Mouse (Mus musculus) lung, embryonic 14.5 days (tissue): ENCODE results near the gene Dock9. TPM values are rescaled to one million over a fixed set of nuclear protein-coding genes. Genes with fewer than 3 reads are reported as not detected.
A peak's percentile ranks its signal among the peaks of the same experiment; 100 is the strongest.

Experiments
- ATAC-seq: fragments of 200-750 bp; cut with Nextera tagmentation; 2 replicates; pipeline ENCODE4 v1.8.0; 2017; ENCODE audit warnings: mild to moderate bottlenecking, moderate TSS enrichment, moderate library complexity; ENCODE audit not compliant: insufficient read depth
- DNase-seq: peaks from one replicate; pipeline ENCODE4 v3.0.0-alpha.2; 2015
- H3K27ac ChIP-seq: fragments of 300-500 bp; sonication (generic); 2 replicates; pipeline ENCODE4 v1.5.1; 2014; ENCODE audit warnings: low read depth, mild to moderate bottlenecking, moderate library complexity
- H3K27me3 ChIP-seq: fragments of 300-500 bp; sonication (generic); 2 replicates; pipeline ENCODE4 v1.6.1; 2014; ENCODE audit warnings: low read length, control low read depth; ENCODE audit not compliant: insufficient read depth
- H3K36me3 ChIP-seq: fragments of 300-500 bp; sonication (generic); 2 replicates; pipeline ENCODE4 v1.6.1; 2014; ENCODE audit warnings: control low read depth; ENCODE audit not compliant: insufficient read depth
- H3K4me1 ChIP-seq: fragments of 300-500 bp; sonication (generic); 2 replicates; pipeline ENCODE4 v1.6.1; 2014; ENCODE audit warnings: antibody characterized with exemption, control low read depth; ENCODE audit not compliant: insufficient read depth
- H3K4me2 ChIP-seq: fragments of 300-500 bp; sonication (generic); 2 replicates; pipeline ENCODE4 v1.6.1; 2014; ENCODE audit warnings: mild to moderate bottlenecking
- H3K4me3 ChIP-seq: fragments of 300-500 bp; sonication (generic); 2 replicates; pipeline ENCODE4 v1.5.1; 2014; ENCODE audit warnings: low read depth, low read length
- H3K9ac ChIP-seq: fragments of 300-500 bp; sonication (generic); 2 replicates; pipeline ENCODE4 v1.6.1; 2014
- H3K9me3 ChIP-seq: fragments of 300-500 bp; sonication (generic); 2 replicates; pipeline ENCODE4 v1.6.1; 2016; ENCODE audit warnings: low read depth, low read length, control low read depth
- CTCF ChIP-seq: IDR thresholded peaks from 2 replicates; pipeline ENCODE4 v1.5.1; 2016; ENCODE audit warnings: antibody characterized with exemption, low read depth
- WGBS: fragments of 180-500 bp; shearing (Covaris S2); extraction: QIAGEN DNeasy Blood & Tissue Kit; methylation state at CpG from one replicate; pipeline ENCODE4 v1.1.7; 2014; 5-methylcytosine and 5-hydroxymethylcytosine counted together
- polyA plus RNA-seq: library from polyadenylated mRNA; unstranded; fragments of >200 nt; fragmentation: Nextera tagmentation; extraction: Ambion mirVana; gene quantifications from 2 replicates; pipeline ENCODE4 v1.2.1, GENCODE M21; 2014

Dock9 gene
- polyA plus RNA-seq, 1 experiment from 2014 or later, result 14.6 TPM

- TF ChIP-seq CTCF, result no peak
- Histone ChIP-seq H3K27me3 (no peaks in the 10 kb centered on the region), H3K4me1 (no peaks in the 10 kb centered on the region), H3K9me3 (no peaks in the 10 kb centered on the region), H3K36me3 (no peaks in the 10 kb centered on the region), H3K4me3 (no peak overlapping the region), H3K27ac (no peak overlapping the region), H3K4me2 (no peak overlapping the region), H3K9ac (no peak overlapping the region)
- ATAC-seq (no peak), DNase-seq (no peak)
- WGBS, result 42% methylated on average over 1 of the region's 1 CpGs
These were observed 109.5 kb downstream of the Dock9 start for GRCm38 (mm10) chr14:121688175-121688574.

GRCm38 (mm10) chr14:121687274-121687673 is 110.4 kb downstream of the Dock9 start:
- Histone ChIP-seq H3K27ac (no peak overlapping the region), H3K27me3 (no peaks in the 10 kb centered on the region), H3K9me3 (no peaks in the 10 kb centered on the region), H3K4me3 (no peak overlapping the region), H3K36me3 (no peaks in the 10 kb centered on the region), H3K4me1 (no peaks in the 10 kb centered on the region), H3K9ac (no peak overlapping the region), H3K4me2 (no peak overlapping the region)
- ATAC-seq (no peak), DNase-seq (no peak)
- TF ChIP-seq CTCF, result no peak
- 65% methylated on average over 7 of the region's 7 CpGs for WGBS

GRCm38 (mm10) chr14:121678913-121679312 is 118.7 kb downstream of the Dock9 start:
- no peak for DNase-seq
- no peak overlapping the region for H3K9ac ChIP-seq
- no peak overlapping the region for H3K4me3 ChIP-seq
- no peaks in the 10 kb centered on the region for H3K9me3 ChIP-seq
- 68% methylated on average over 5 of the region's 5 CpGs for WGBS
- H3K27ac ChIP-seq, result no peak overlapping the region
- H3K27me3 ChIP-seq, result no peaks in the 10 kb centered on the region
- no peak overlapping the region for H3K4me2 ChIP-seq
- TF ChIP-seq CTCF, result no peak
- no peak for ATAC-seq
- no peaks in the 10 kb centered on the region for H3K36me3 ChIP-seq
- H3K4me1 ChIP-seq, result peaks cover 25% of the 10 kb centered on the region

GRCm38 (mm10) chr14:121678445-121678844 is 119.2 kb downstream of the Dock9 start:
- no peak overlapping the region for H3K4me2 ChIP-seq
- no peak for TF ChIP-seq CTCF
- no peaks in the 10 kb centered on the region for H3K27me3 ChIP-seq
- no peak overlapping the region for H3K4me3 ChIP-seq
- H3K36me3 ChIP-seq, result no peaks in the 10 kb centered on the region
- H3K4me1 ChIP-seq, result peaks cover 25% of the 10 kb centered on the region
- 45% methylated on average over 10 of the region's 10 CpGs for WGBS
- peak overlapping the region; percentile 21; the same call in 1 of the 2 replicates for H3K27ac ChIP-seq
- DNase-seq, result peak; percentile 61
- no peaks in the 10 kb centered on the region; the same call in 1 of the 2 replicates for H3K9me3 ChIP-seq
- H3K9ac ChIP-seq, result no peak overlapping the region
- ATAC-seq, result no peak

- peak overlapping the region; percentile 66 for H3K27ac ChIP-seq
- ATAC-seq, result peak; percentile 6; the same call in 1 of the 2 replicates
These were observed 120.9 kb downstream of the Dock9 start for GRCm38 (mm10) chr14:121676596-121677330.

GRCm38 (mm10) chr14:121676121-121676591 is 121.5 kb downstream of the Dock9 start:
- Histone ChIP-seq H3K4me1 (peaks cover 25% of the 10 kb centered on the region), H3K27ac (peak overlapping the region; percentile 66), H3K9me3 (no peaks in the 10 kb centered on the region; the same call in 1 of the 2 replicates), H3K4me3 (no peak overlapping the region), H3K27me3 (no peaks in the 10 kb centered on the region), H3K36me3 (no peaks in the 10 kb centered on the region), H3K9ac (no peak overlapping the region), H3K4me2 (no peak overlapping the region)
- TF ChIP-seq CTCF, result no peak
- DNase-seq (peak; percentile 38), ATAC-seq (peak; percentile 66)

More at GRCm38 (mm10) chr14:121676596-121677330, 120.9 kb downstream of the Dock9 start:
- WGBS, result 69% methylated on average over 11 of the region's 11 CpGs
- DNase-seq, result no peak
- Histone ChIP-seq H3K9ac (no peak overlapping the region), H3K36me3 (no peaks in the 10 kb centered on the region), H3K4me3 (no peak overlapping the region), H3K4me2 (no peak overlapping the region), H3K4me1 (peaks cover 25% of the 10 kb centered on the region), H3K27me3 (no peaks in the 10 kb centered on the region), H3K9me3 (no peaks in the 10 kb centered on the region; the same call in 1 of the 2 replicates)
- TF ChIP-seq CTCF, result no peak

GRCm38 (mm10) chr14:121675579-121675978 is 122.1 kb downstream of the Dock9 start:
- Histone ChIP-seq H3K36me3 (no peaks in the 10 kb centered on the region), H3K27ac (peak overlapping the region; percentile 66; the same call in 1 of the 2 replicates), H3K4me1 (peaks cover 25% of the 10 kb centered on the region), H3K9me3 (no peaks in the 10 kb centered on the region; the same call in 1 of the 2 replicates), H3K9ac (no peak overlapping the region), H3K27me3 (no peaks in the 10 kb centered on the region), H3K4me3 (no peak overlapping the region), H3K4me2 (0 out of 2 replicates have a peak overlapping the region, but pooled peaks have one; percentile 3)
- WGBS, result 7% methylated on average over 6 of the region's 6 CpGs
- DNase-seq (peak; percentile 79), ATAC-seq (peak; percentile 78)
- no peak for TF ChIP-seq CTCF
